Mouse (Mus musculus) ES-E14 (cell line): ENCODE data around the gene Magi3.

Source experiments
- CHD2 ChIP-seq: IDR thresholded peaks from 2 replicates; pipeline ENCODE4 v1.6.1; 2014; ENCODE audit warnings: mild to moderate bottlenecking, low read depth, low read length, inconsistent platforms
- HCFC1 ChIP-seq: IDR thresholded peaks from 2 replicates; pipeline ENCODE4 v1.6.1; 2012; ENCODE audit warnings: low read length, inconsistent platforms, borderline replicate concordance; ENCODE audit not compliant: insufficient read depth
- MAFK ChIP-seq: IDR thresholded peaks from 2 replicates; pipeline ENCODE4 v1.6.1; 2014; ENCODE audit warnings: mild to moderate bottlenecking, low read depth, low read length, inconsistent platforms; ENCODE audit not compliant: insufficient read depth
- ZC3H11A ChIP-seq: IDR thresholded peaks from 2 replicates; pipeline ENCODE4 v1.6.1; 2012; ENCODE audit warnings: low read depth, mild to moderate bottlenecking, inconsistent platforms, low read length, borderline replicate concordance
- ZNF384 ChIP-seq: IDR thresholded peaks from 2 replicates; pipeline ENCODE4 v1.6.1; 2012; ENCODE audit warnings: low read depth, low read length, inconsistent platforms

- no peak for TF ChIP-seq ZC3H11A
- TF ChIP-seq HCFC1 = no peak
- TF ChIP-seq CHD2 = no peak
- TF ChIP-seq MAFK = no peak
- no peak for TF ChIP-seq ZNF384
These were observed 1.2 kb downstream of the Magi3 start for GRCm38 (mm10) chr3:104218926-104219325.
